Mouse (Mus musculus): Measurements from ENCODE around the gene Gpr75. TPM values are rescaled to one million over a fixed set of nuclear protein-coding genes. Genes with fewer than 3 reads are reported as not detected.
A peak's percentile ranks its signal among the peaks of the same experiment; 100 is the strongest.

Gpr75 gene
- polyA plus RNA-seq (2012; fragmentation: generic; extraction: Trizol): not detected

- H3ac ChIP-seq (ENCODE audit: control insufficient read depth, insufficient read length): no peak within 1 kb of the TSS
- peaks cover 7% of the 10 kb centered on the region for H3K36me3 ChIP-seq (ENCODE audit: control insufficient read depth, insufficient read depth)
- H3K27me3 ChIP-seq (ENCODE audit: control insufficient read depth, insufficient read depth, insufficient read length): no peaks in the 10 kb centered on the region
- peak within 1 kb of the TSS; percentile 63 for H3K4me2 ChIP-seq (ENCODE audit: low read depth)
- H3K79me2 ChIP-seq (ENCODE audit: control insufficient read depth, insufficient read depth): no peaks in the 10 kb centered on the region
- TF ChIP-seq TCF12 (IDR thresholded peaks at IDR 0.05; ENCODE audit: insufficient read depth, poor library complexity, severe bottlenecking) (no peak), MYOG (IDR thresholded peaks at IDR 0.05; ENCODE audit: control insufficient read depth in 1 of 3, insufficient read depth in 1 of 3, insufficient read length in 2 of 3, low read depth in 2 of 3) (no peak), REST (IDR thresholded peaks at IDR 0.05; ENCODE audit: insufficient read depth, insufficient read length) (no peak), POLR2AphosphoS2 (IDR thresholded peaks at IDR 0.05; ENCODE audit: insufficient read length, low read depth) (peak; percentile 63), MYOD1 (IDR thresholded peaks at IDR 0.05; ENCODE audit: control insufficient read depth in 1 of 3, insufficient read length in 2 of 3, low read depth in 2 of 3) (peak in 1 of 3 experiments; percentile 14), POLR2A (IDR thresholded peaks at IDR 0.05; ENCODE audit: insufficient read length, low read depth) (peak; percentile 16), TCF3 (IDR thresholded peaks at IDR 0.05; ENCODE audit: insufficient read length, low read depth) (no peak), SRF (IDR thresholded peaks at IDR 0.05; ENCODE audit: control insufficient read depth, insufficient read length, low read depth) (no peak)
- no peak within 1 kb of the TSS for H3K4me3 ChIP-seq
Measured at GRCm38 (mm10) chr11:30885171-30885871, at the start of gene Gpr75, which contains the start of gene Asb3. Gene Gpr75, plus strand, starts transcription at chr11:30885358. Gene Asb3, plus strand, starts transcription at chr11:30885416.

GRCm38 (mm10) chr11:30838793-30839192 lies 46.4 kb upstream of the Gpr75 start:
- Histone ChIP-seq H3K27me3 (ENCODE audit: control insufficient read depth, insufficient read depth, insufficient read length) (no peaks in the 10 kb centered on the region), H3ac (ENCODE audit: control insufficient read depth, insufficient read length) (no peak overlapping the region), H3K36me3 (ENCODE audit: control insufficient read depth, insufficient read depth) (peaks cover 69% of the 10 kb centered on the region), H3K4me3 (no peak overlapping the region), H3K79me2 (ENCODE audit: control insufficient read depth, insufficient read depth) (no peaks in the 10 kb centered on the region), H3K4me2 (ENCODE audit: low read depth) (no peak overlapping the region)
- no peak for TF ChIP-seq TCF12 (IDR thresholded peaks at IDR 0.05; ENCODE audit: insufficient read depth, poor library complexity, severe bottlenecking)
- no peak for TF ChIP-seq MYOG (IDR thresholded peaks at IDR 0.05; ENCODE audit: control insufficient read depth in 1 of 3, insufficient read depth in 1 of 3, insufficient read length in 2 of 3, low read depth in 2 of 3)
- TF ChIP-seq MAX (IDR thresholded peaks at IDR 0.05; ENCODE audit: low read depth): no peak
- no peak for TF ChIP-seq E2F4 (IDR thresholded peaks at IDR 0.05; ENCODE audit: insufficient read depth)
- TF ChIP-seq TCF3 (IDR thresholded peaks at IDR 0.05; ENCODE audit: insufficient read length, low read depth): no peak
- TF ChIP-seq SRF (IDR thresholded peaks at IDR 0.05; ENCODE audit: control insufficient read depth, insufficient read length, low read depth): no peak
- TF ChIP-seq POLR2AphosphoS2 (IDR thresholded peaks at IDR 0.05; ENCODE audit: insufficient read length, low read depth): no peak
- no peak for TF ChIP-seq POLR2A (IDR thresholded peaks at IDR 0.05; ENCODE audit: insufficient read length, low read depth)
- TF ChIP-seq MYOD1 (IDR thresholded peaks at IDR 0.05; ENCODE audit: control insufficient read depth in 1 of 3, insufficient read length in 2 of 3, low read depth in 2 of 3): no peak
- TF ChIP-seq REST (IDR thresholded peaks at IDR 0.05; ENCODE audit: insufficient read depth, insufficient read length): no peak
- no peak for TF ChIP-seq CEBPB (IDR thresholded peaks at IDR 0.05; ENCODE audit: insufficient read depth, poor library complexity, severe bottlenecking)

- no peak for TF ChIP-seq E2F4 (IDR thresholded peaks at IDR 0.05; ENCODE audit: insufficient read depth)
- no peak for TF ChIP-seq MYOG (IDR thresholded peaks at IDR 0.05; ENCODE audit: control insufficient read depth in 1 of 3, insufficient read depth in 1 of 3, insufficient read length in 2 of 3, low read depth in 2 of 3)
- no peak for TF ChIP-seq SRF (IDR thresholded peaks at IDR 0.05; ENCODE audit: control insufficient read depth, insufficient read length, low read depth)
- no peaks in the 10 kb centered on the region for H3K27me3 ChIP-seq (ENCODE audit: control insufficient read depth, insufficient read depth, insufficient read length)
- H3K36me3 ChIP-seq (ENCODE audit: control insufficient read depth, insufficient read depth): peaks cover 52% of the 10 kb centered on the region
- H3K79me2 ChIP-seq (ENCODE audit: control insufficient read depth, insufficient read depth): no peaks in the 10 kb centered on the region
- no peak overlapping the region for H3K4me3 ChIP-seq
- H3K4me2 ChIP-seq (ENCODE audit: low read depth): no peak overlapping the region
- H3ac ChIP-seq (ENCODE audit: control insufficient read depth, insufficient read length): no peak overlapping the region
Measured at GRCm38 (mm10) chr11:30844355-30844754, 40.8 kb upstream of the Gpr75 start.

GRCm38 (mm10) chr11:30872425-30872824 lies 12.7 kb upstream of the Gpr75 start:
- Histone ChIP-seq H3K79me2 (ENCODE audit: control insufficient read depth, insufficient read depth) (no peaks in the 10 kb centered on the region), H3K4me3 (no peak overlapping the region), H3K36me3 (ENCODE audit: control insufficient read depth, insufficient read depth) (peaks cover 48% of the 10 kb centered on the region), H3K27me3 (ENCODE audit: control insufficient read depth, insufficient read depth, insufficient read length) (no peaks in the 10 kb centered on the region), H3ac (ENCODE audit: control insufficient read depth, insufficient read length) (no peak overlapping the region), H3K4me2 (ENCODE audit: low read depth) (no peak overlapping the region)
- TF ChIP-seq MAX (IDR thresholded peaks at IDR 0.05; ENCODE audit: low read depth) (no peak), E2F4 (IDR thresholded peaks at IDR 0.05; ENCODE audit: insufficient read depth) (no peak), POLR2A (IDR thresholded peaks at IDR 0.05; ENCODE audit: insufficient read length, low read depth) (no peak), SRF (IDR thresholded peaks at IDR 0.05; ENCODE audit: control insufficient read depth, insufficient read length, low read depth) (no peak), CEBPB (IDR thresholded peaks at IDR 0.05; ENCODE audit: insufficient read depth, poor library complexity, severe bottlenecking) (no peak), MYOD1 (IDR thresholded peaks at IDR 0.05; ENCODE audit: control insufficient read depth in 1 of 3, insufficient read length in 2 of 3, low read depth in 2 of 3) (no peak), TCF12 (IDR thresholded peaks at IDR 0.05; ENCODE audit: insufficient read depth, poor library complexity, severe bottlenecking) (no peak), TCF3 (IDR thresholded peaks at IDR 0.05; ENCODE audit: insufficient read length, low read depth) (no peak), REST (IDR thresholded peaks at IDR 0.05; ENCODE audit: insufficient read depth, insufficient read length) (no peak), USF1 (IDR thresholded peaks at IDR 0.05; ENCODE audit: low read depth) (no peak), MYOG (IDR thresholded peaks at IDR 0.05; ENCODE audit: control insufficient read depth in 1 of 3, insufficient read depth in 1 of 3, insufficient read length in 2 of 3, low read depth in 2 of 3) (no peak), POLR2AphosphoS2 (IDR thresholded peaks at IDR 0.05; ENCODE audit: insufficient read length, low read depth) (no peak)

- no peak overlapping the region for H3K4me2 ChIP-seq (ENCODE audit: low read depth)
- no peaks in the 10 kb centered on the region for H3K36me3 ChIP-seq (ENCODE audit: control insufficient read depth, insufficient read depth)
- H3K27me3 ChIP-seq (ENCODE audit: control insufficient read depth, insufficient read depth, insufficient read length): no peaks in the 10 kb centered on the region
- H3K79me2 ChIP-seq (ENCODE audit: control insufficient read depth, insufficient read depth): no peaks in the 10 kb centered on the region
- H3ac ChIP-seq (ENCODE audit: control insufficient read depth, insufficient read length): no peak overlapping the region
- TF ChIP-seq MYOD1 (IDR thresholded peaks at IDR 0.05; ENCODE audit: control insufficient read depth in 1 of 3, insufficient read length in 2 of 3, low read depth in 2 of 3) (no peak), MAX (IDR thresholded peaks at IDR 0.05; ENCODE audit: low read depth) (no peak), POLR2A (IDR thresholded peaks at IDR 0.05; ENCODE audit: insufficient read length, low read depth) (no peak), SRF (IDR thresholded peaks at IDR 0.05; ENCODE audit: control insufficient read depth, insufficient read length, low read depth) (no peak), POLR2AphosphoS2 (IDR thresholded peaks at IDR 0.05; ENCODE audit: insufficient read length, low read depth) (no peak), MYOG (IDR thresholded peaks at IDR 0.05; ENCODE audit: control insufficient read depth in 1 of 3, insufficient read depth in 1 of 3, insufficient read length in 2 of 3, low read depth in 2 of 3) (no peak)
- no peak overlapping the region for H3K4me3 ChIP-seq
Measured at GRCm38 (mm10) chr11:30888153-30888552, 3.0 kb downstream of the Gpr75 start.

All from myocyte (in vitro differentiated cells).